Mouse (Mus musculus) liver, adult 2 months (tissue): ENCODE results near the gene Pigk.

ENCODE experiments used
- CTCF ChIP-seq: fragments of 200-500 bp; IDR thresholded peaks from 2 replicates; pipeline ENCODE4 v1.5.1; 2011; ENCODE audit warnings: low read depth, low read length, control low read depth
- POLR2A ChIP-seq: fragments of 200-500 bp; IDR thresholded peaks from 2 replicates; pipeline ENCODE4 v1.6.1; 2011; ENCODE audit warnings: low read length, control low read depth; ENCODE audit not compliant: insufficient read depth; ENCODE audit errors: extremely low read depth

DNA sequence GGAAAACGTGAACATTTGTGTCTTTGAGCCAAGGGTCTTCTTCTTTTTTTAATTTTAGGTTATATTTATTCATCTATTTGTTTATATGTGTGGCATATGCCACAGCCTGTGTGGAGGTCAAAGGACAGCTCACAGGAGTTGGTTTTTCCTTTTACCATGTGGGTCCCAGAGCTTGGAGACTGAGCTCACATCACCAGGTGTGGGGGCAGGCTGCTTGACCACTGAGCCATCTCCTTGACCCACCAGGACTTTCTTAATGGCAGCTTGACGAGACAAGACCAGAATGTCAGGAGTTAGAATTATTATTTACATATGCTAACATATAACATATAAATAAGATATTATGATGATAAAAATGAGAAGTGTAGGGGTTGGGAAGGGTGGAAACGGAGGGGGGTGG lies 182.2 kb downstream of the Pigk start:
- TF ChIP-seq CTCF (no peak), POLR2A (no peak)
